Mouse (Mus musculus) thymus, adult 2 months (tissue): ENCODE results near the gene Arhgap11a.

Source experiments
- CTCF ChIP-seq: fragments of 200-500 bp; IDR thresholded peaks from 2 replicates; pipeline ENCODE4 v1.5.1; 2012; ENCODE audit warnings: mild to moderate bottlenecking, control low read depth, low read length, moderate library complexity, borderline replicate concordance; ENCODE audit not compliant: control insufficient read depth, poor library complexity, insufficient read depth; ENCODE audit errors: extremely low read depth
- POLR2A ChIP-seq: fragments of 200-500 bp; IDR thresholded peaks from 2 replicates; pipeline ENCODE4 v1.6.1; 2012; ENCODE audit warnings: mild to moderate bottlenecking, low read length, control low read depth, moderate library complexity; ENCODE audit not compliant: control insufficient read depth, poor library complexity, insufficient read depth; ENCODE audit errors: extremely low read depth

DNA sequence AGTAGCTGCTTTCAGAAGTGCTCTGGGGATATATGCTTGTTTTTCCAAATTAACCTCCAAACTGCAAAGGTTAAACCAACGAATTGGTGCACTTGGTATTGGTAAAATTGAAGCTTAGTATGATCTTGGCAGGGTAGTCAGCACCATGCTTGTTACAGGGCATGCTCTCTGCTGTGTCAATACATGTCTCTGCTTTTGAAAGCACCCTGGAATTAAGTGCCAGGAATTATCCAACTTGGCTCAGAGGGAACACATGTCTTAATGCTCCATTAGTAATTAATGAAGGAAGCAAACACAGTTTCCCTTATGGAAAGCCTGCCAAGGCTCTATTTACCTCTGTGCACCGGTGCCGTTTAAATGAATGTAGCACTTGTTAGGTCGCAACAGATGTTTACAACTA, 53.3 kb downstream of the Arhgap11a start:
- no peak for TF ChIP-seq POLR2A
- TF ChIP-seq CTCF, result no peak
